Mouse (Mus musculus) ES-E14 (cell line): ENCODE results near the gene Pnmal1.

Source experiments
- CHD2 ChIP-seq: IDR thresholded peaks from 2 replicates; pipeline ENCODE4 v1.6.1; 2014; ENCODE audit warnings: mild to moderate bottlenecking, low read depth, low read length, inconsistent platforms
- HCFC1 ChIP-seq: IDR thresholded peaks from 2 replicates; pipeline ENCODE4 v1.6.1; 2012; ENCODE audit warnings: low read length, inconsistent platforms, borderline replicate concordance; ENCODE audit not compliant: insufficient read depth
- MAFK ChIP-seq: IDR thresholded peaks from 2 replicates; pipeline ENCODE4 v1.6.1; 2014; ENCODE audit warnings: mild to moderate bottlenecking, low read depth, low read length, inconsistent platforms; ENCODE audit not compliant: insufficient read depth
- ZC3H11A ChIP-seq: IDR thresholded peaks from 2 replicates; pipeline ENCODE4 v1.6.1; 2012; ENCODE audit warnings: low read depth, mild to moderate bottlenecking, inconsistent platforms, low read length, borderline replicate concordance
- ZNF384 ChIP-seq: IDR thresholded peaks from 2 replicates; pipeline ENCODE4 v1.6.1; 2012; ENCODE audit warnings: low read depth, low read length, inconsistent platforms

DNA sequence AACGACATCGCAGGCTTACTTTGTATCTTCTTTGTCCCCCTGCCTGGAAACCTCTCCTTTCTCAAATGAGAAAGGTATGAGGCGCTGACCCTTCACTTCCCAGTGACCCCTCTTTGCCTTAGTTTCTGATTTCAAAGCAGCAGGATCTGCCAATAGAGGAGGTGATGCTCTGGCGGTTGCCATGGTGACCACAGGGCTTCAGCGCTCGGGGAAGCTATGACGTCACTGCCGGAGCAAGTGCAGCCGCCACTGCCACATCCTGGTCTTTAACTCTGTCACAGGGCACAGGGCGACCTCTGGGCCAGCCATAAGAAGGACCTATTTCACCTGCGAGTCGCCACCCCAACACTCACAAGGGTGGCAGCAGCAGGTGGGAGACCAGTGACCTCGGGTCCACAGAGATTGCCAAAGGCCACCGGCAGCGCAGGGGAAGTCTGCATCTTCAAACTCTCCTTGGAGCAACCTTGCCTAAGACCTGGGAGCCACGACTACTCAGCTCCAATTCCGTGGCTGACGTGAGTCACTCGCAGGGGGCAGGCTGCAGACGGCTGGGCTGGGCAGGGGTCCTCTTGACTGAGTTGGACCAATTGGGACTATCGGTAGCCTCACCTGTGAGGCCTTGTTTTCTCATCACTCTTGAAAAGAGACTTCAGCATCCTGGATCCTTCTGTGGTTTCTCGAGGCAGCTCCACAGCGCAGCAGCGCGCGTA is 23.5 kb downstream of the Pnmal1 start, which contains the start of gene Gm42372:
- TF ChIP-seq ZNF384 (no peak), MAFK (no peak), CHD2 (no peak), ZC3H11A (no peak), HCFC1 (no peak)
